12 mouse cellular contexts compared by ENCODE assay signal in genomic region chr17:45445923-45446322, GRCm38 (mm10).
"Had no signal": no experiment of that assay in that cellular context is flagged by ENCODE, and none has a peak within 500 bp of the region (broad histone marks: within the 10 kb centered on the region; RNA-seq: fewer than 3 reads in every experiment).

No protein-coding gene starts in this region.

- H3K4me3 ChIP-seq: limb, embryonic 12.5 days; liver, embryonic 13.5 days; midbrain, embryonic 12.5 days; neural tube, embryonic 15.5 days had no signal

- H3K27ac ChIP-seq: limb, embryonic 12.5 days; liver, embryonic 13.5 days; midbrain, embryonic 12.5 days; neural tube, embryonic 15.5 days; stomach, postnatal 0 days had no signal

- H3K36me3 ChIP-seq: liver, embryonic 13.5 days had no signal

- DNase-seq: kidney, adult 8-10 months; kidney, postnatal 25 days; layer of hippocampus, adult 9-11 months; layer of hippocampus, postnatal 36 days; liver; liver, embryonic 13.5 days; lung, adult 18-20 months; thymus, postnatal 4 days had no signal

- H3K9ac ChIP-seq: limb, embryonic 12.5 days; liver, embryonic 13.5 days; midbrain, embryonic 12.5 days; neural tube, embryonic 15.5 days had no signal

- H3K27me3 ChIP-seq: limb, embryonic 12.5 days; liver, embryonic 13.5 days; midbrain, embryonic 12.5 days; neural tube, embryonic 15.5 days had no signal

- H3K4me1 ChIP-seq: limb, embryonic 12.5 days; liver, embryonic 13.5 days; midbrain, embryonic 12.5 days; neural tube, embryonic 15.5 days had no signal

- H3K4me2 ChIP-seq: limb, embryonic 12.5 days; liver, embryonic 13.5 days; midbrain, embryonic 12.5 days; neural tube, embryonic 15.5 days had no signal

- H3K9me3 ChIP-seq: limb, embryonic 12.5 days; liver, embryonic 13.5 days; midbrain, embryonic 12.5 days; neural tube, embryonic 15.5 days had no signal
